Mouse (Mus musculus): Measurements from ENCODE around the gene Fads1.

DNA sequence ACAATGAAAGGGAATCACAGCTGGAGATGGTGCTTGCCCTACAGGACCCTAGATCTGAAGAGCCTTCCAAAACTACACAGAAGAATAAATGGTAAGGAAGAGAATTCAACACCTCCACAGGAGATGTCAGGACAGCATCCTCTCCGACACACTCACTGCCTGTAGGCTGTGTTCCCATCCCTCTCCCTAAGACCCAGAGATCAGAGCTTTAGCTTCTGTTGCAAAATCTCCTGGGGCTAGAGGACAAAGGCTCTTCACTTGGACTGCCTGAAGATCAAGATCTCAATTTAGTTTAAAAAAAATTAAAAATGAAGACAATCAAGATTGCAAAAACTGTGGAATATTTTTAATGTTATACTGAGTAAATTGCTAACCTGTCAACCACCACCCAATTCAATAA lies 6.2 kb upstream of the Fads1 start:
- TF ChIP-seq CTCF (IDR thresholded peaks at IDR 0.05; ENCODE audit: borderline replicate concordance, insufficient read depth, low read length) (no peak), POLR2A (IDR thresholded peaks at IDR 0.05; ENCODE audit: low read depth, low read length) (no peak)

Measured in embryonic fibroblast, embryonic 13.5 days (primary cell).